Mouse (Mus musculus): ENCODE results near the gene Ptprk. TPM values are rescaled to one million over a fixed set of nuclear protein-coding genes. Genes with fewer than 3 reads are reported as not detected.

Ptprk gene
- polyA plus RNA-seq, 1 experiment from 2014 or later, result 7.1 TPM

DNA sequence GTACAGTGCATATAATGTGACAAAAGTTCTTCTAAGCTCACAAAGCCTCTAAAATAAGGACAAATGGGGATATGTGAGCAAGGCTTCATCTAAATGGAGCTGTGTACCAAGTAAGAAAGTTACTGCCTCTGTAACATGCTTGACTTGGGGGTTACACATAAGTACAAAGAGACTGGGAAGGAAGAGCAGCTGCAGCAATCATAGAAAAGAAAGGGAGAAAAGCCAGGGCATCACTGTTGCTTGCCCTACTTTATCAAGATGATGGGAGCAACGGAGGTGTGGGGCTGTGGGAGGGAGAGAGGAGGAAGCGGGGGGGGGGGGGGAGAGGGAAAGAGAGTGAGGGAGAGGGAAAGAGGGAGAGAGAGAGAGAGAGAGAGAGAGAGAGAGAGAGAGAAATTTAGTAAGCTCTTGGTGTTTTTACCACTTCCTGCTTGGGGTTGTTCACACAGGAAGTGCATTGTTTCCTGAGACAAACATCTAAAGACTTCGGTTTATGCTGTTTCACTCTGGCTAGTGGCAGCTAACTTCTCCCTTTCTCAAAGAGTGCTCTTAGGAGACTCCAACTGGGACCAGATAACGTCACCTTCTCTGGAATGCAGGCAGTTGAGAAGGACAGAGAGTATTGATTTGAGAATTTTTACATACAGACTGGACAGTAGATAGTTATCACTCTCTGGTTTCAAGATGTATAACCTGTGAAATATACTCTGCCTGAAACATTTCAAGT, 519.1 kb downstream of the Ptprk start:
- H3K4me2 ChIP-seq, result no peak overlapping the region
- no peaks in the 10 kb centered on the region for H3K9me3 ChIP-seq (replicated peaks)
- no peak overlapping the region for H3K9ac ChIP-seq
- H3K27ac ChIP-seq, result no peak overlapping the region; the same call in 1 of the 2 replicates
- no peaks in the 10 kb centered on the region for H3K36me3 ChIP-seq
- WGBS (ENCODE audit: insufficient replicate concordance), result 22% methylated on average over 3 of the region's 4 CpGs
- peaks cover 22% of the 10 kb centered on the region for H3K4me1 ChIP-seq
- no peak overlapping the region for H3K4me3 ChIP-seq
- peak; percentile 31; the same call in 1 of the 2 replicates for ATAC-seq
- no peaks in the 10 kb centered on the region for H3K27me3 ChIP-seq (replicated peaks)

DNA sequence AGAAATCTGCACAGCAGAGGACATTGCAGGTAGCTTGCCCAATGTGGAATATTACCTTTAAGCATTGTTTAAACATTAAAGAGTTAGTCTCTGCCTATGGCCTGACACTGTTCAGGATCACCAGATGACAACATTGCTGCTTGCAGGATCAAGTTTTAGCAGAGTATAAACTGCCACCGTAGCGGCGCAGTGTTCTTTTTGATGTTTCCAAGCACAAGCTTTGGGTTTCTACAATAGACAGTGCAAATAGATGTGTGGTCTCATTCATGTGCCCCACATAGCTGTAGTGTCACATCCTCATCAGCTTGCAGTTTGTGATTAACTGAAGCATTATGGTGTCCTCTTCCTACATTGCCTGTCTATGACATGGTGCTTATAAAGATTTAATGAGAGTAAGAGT, 522.3 kb downstream of the Ptprk start:
- no peak overlapping the region for H3K4me3 ChIP-seq
- H3K9me3 ChIP-seq (replicated peaks), result no peaks in the 10 kb centered on the region
- peaks cover 8% of the 10 kb centered on the region; the same call in 1 of the 2 replicates for H3K4me1 ChIP-seq
- no peak overlapping the region for H3K9ac ChIP-seq
- H3K27ac ChIP-seq, result no peak overlapping the region
- WGBS (ENCODE audit: insufficient replicate concordance), result 88% methylated on average over 3 of the region's 3 CpGs
- ATAC-seq, result no peak
- H3K36me3 ChIP-seq, result no peaks in the 10 kb centered on the region
- no peaks in the 10 kb centered on the region for H3K27me3 ChIP-seq (replicated peaks)
- H3K4me2 ChIP-seq, result no peak overlapping the region

DNA sequence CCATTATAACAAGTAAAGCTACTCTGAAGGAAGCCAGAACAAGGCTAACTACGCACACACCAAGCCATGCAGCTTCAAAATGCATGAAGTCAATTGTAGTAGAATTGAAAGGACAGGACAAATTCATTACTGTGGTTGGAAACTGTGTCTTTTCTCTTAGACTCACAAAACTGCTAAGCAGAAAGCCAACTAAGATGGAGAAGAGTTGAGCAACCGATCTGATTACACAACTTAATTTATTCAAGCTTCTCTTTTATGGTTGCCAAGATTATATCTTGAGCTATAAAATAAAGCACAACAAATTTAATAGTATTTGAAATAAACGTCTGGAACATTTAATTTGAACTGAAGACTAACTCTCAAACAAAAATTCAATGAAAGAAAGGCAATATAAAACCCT, 534.5 kb downstream of the Ptprk start:
- no peaks in the 10 kb centered on the region for H3K9me3 ChIP-seq (replicated peaks)
- H3K4me3 ChIP-seq, result no peak overlapping the region
- H3K9ac ChIP-seq, result no peak overlapping the region
- H3K36me3 ChIP-seq, result no peaks in the 10 kb centered on the region
- no peak overlapping the region for H3K27ac ChIP-seq
- H3K4me1 ChIP-seq, result no peaks in the 10 kb centered on the region
- H3K4me2 ChIP-seq, result no peak overlapping the region
- WGBS (ENCODE audit: insufficient replicate concordance), result 60% methylated on average over 3 of the region's 3 CpGs
- ATAC-seq, result no peak
- H3K27me3 ChIP-seq (replicated peaks), result no peaks in the 10 kb centered on the region

DNA sequence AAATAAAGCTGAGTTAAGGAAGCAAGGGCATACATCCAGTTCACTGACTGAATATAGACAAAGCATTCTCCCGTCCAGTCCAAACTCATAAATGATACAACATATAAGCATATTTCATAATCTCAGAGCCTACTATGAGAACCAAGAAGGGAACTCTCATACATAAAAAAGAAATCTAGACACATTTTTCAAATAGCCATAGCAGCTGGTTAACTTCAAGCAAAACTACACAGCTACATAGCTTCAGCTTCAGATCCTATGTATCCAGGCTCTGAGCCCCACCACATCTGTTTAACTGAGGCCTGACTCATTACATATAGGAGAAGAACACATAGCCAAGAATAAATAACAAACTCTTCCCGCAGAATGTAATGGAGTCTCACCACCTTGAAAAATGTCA, 539.8 kb downstream of the Ptprk start:
- Histone ChIP-seq H3K9ac (no peak overlapping the region), H3K4me1 (no peaks in the 10 kb centered on the region), H3K9me3 (replicated peaks) (no peaks in the 10 kb centered on the region), H3K27me3 (replicated peaks) (no peaks in the 10 kb centered on the region), H3K4me3 (no peak overlapping the region), H3K4me2 (no peak overlapping the region), H3K27ac (no peak overlapping the region), H3K36me3 (no peaks in the 10 kb centered on the region)
- WGBS (ENCODE audit: insufficient replicate concordance), result 70% methylated on average over 2 of the region's 2 CpGs
- ATAC-seq, result no peak

DNA sequence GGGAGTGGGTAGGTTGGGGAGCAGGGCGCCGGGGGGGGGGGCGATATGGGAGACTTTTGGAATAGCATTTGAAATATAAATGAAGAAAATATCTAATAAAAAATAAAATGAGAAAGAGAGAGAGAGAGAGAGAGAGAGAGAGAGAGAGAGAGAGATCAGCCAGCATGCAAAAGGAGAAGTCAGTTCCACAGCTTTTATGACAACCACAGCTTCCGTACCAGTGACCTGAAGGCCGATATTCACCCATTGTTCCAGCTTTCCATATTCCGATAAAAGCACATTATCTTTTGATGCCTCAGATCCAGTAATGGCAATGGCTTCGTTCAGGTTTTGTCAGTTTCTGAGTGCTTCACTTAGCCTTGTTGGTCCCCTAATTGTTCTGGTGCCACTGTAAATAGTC, 542.6 kb downstream of the Ptprk start:
- Histone ChIP-seq H3K27ac (no peak overlapping the region), H3K4me3 (no peak overlapping the region), H3K36me3 (no peaks in the 10 kb centered on the region), H3K27me3 (replicated peaks) (no peaks in the 10 kb centered on the region), H3K4me1 (no peaks in the 10 kb centered on the region), H3K9ac (no peak overlapping the region), H3K9me3 (replicated peaks) (no peaks in the 10 kb centered on the region), H3K4me2 (no peak overlapping the region)
- 76% methylated on average over 7 of the region's 7 CpGs for WGBS (ENCODE audit: insufficient replicate concordance)
- no peak for ATAC-seq

DNA sequence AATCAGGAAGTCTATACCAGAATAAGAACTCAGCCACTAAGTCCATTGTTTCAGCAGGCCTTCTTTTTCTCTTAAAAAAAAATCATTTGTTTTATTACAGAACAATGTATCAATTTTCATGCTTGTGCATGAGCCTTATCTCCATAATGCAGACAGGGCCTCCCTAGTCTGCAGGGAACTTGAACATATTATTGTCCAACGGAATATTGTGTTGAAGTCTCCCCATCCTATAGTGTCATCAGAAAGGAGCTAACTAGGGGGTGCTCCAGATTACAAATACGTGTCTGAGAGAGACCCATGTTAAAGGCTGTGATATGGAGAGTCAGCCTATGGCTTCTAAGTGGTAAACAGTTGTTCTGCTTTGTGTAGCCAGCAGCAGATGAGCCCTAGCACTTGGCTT, 543.4 kb downstream of the Ptprk start:
- no peaks in the 10 kb centered on the region for H3K27me3 ChIP-seq (replicated peaks)
- ATAC-seq, result 0 out of 2 replicates have a peak, but pooled peaks have one; percentile 24

DNA sequence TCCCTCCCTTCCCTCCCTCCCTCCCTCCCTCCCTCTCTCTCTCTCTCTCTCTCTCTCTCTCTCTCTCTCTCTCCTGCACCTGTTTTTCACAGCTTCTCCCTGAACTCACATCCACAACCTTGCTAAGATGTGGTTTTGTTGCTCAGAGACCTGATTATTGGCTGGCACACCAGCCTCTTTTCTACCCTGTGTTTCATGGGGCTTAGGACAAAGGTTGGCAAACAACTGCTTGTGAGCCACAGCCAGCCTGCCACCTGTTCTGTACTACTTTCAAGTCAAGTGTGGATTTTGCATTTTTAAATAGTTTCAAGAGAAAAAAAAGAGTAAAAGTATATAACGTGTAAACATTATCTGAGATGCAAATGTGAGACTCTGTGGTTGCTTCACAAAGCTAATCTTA, 544.8 kb downstream of the Ptprk start:
- Histone ChIP-seq H3K27me3 (replicated peaks) (no peaks in the 10 kb centered on the region), H3K4me3 (no peak overlapping the region), H3K36me3 (no peaks in the 10 kb centered on the region), H3K27ac (no peak overlapping the region), H3K9me3 (replicated peaks) (no peaks in the 10 kb centered on the region), H3K9ac (no peak overlapping the region), H3K4me1 (no peaks in the 10 kb centered on the region), H3K4me2 (no peak overlapping the region)
- ATAC-seq, result no peak
- WGBS (ENCODE audit: insufficient replicate concordance), result 87% methylated on average over 1 of the region's 1 CpGs

More for the DNA sequence above, 543.4 kb downstream of the Ptprk start:
- Histone ChIP-seq H3K4me2 (no peak overlapping the region), H3K36me3 (no peaks in the 10 kb centered on the region), H3K9ac (no peak overlapping the region), H3K9me3 (replicated peaks) (no peaks in the 10 kb centered on the region), H3K27ac (no peak overlapping the region), H3K4me3 (no peak overlapping the region), H3K4me1 (no peaks in the 10 kb centered on the region)
- 43% methylated on average over 2 of the region's 2 CpGs for WGBS (ENCODE audit: insufficient replicate concordance)

DNA sequence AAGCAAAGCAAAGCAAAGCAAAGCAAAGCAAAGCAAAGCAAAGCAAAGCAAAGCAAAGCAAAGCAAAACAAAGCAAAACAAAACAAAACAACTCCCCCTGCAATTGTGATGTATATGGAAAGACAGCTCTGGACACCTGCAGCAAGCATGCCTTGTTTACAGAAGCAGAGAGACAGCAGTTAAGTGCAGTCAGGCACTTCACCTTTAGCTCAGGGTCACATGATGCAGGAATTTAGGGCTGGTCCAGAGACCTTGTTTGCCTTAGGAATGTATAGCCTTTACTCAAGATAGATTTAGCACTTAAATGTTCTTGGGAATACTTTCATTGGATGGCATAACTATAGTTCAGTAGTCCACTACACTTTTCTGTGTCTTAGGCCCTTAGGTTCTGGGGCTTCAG, 561.5 kb downstream of the Ptprk start:
- no peaks in the 10 kb centered on the region for H3K4me1 ChIP-seq
- no peak for ATAC-seq

DNA sequence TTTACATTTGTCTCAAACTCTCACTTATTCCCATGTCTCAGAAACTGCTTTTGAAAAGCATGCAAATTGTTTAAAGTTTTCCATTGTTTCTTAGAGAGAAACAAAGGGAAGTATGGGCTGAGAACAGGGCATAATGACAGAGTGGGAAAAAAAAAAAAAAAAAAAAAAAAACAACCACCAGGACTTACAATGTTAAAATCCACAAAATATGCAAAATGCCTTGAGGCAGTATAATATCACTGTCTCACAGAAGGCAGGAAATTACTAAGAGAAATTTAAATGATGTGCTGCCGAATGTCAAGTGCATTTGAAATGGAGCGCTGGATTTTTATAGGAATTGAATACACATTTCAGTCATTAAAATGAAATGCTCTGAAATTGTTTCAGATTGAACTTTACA, 567.3 kb downstream of the Ptprk start:
- no peaks in the 10 kb centered on the region for H3K36me3 ChIP-seq
- H3K4me2 ChIP-seq, result no peak overlapping the region
- H3K4me3 ChIP-seq, result no peak overlapping the region
- no peak overlapping the region for H3K9ac ChIP-seq
- H3K4me1 ChIP-seq, result no peaks in the 10 kb centered on the region
- H3K9me3 ChIP-seq (replicated peaks), result no peaks in the 10 kb centered on the region
- no peak overlapping the region for H3K27ac ChIP-seq
- WGBS (ENCODE audit: insufficient replicate concordance), result 80% methylated on average over 2 of the region's 2 CpGs
- no peak for ATAC-seq
- no peaks in the 10 kb centered on the region for H3K27me3 ChIP-seq (replicated peaks)

More for the DNA sequence above, 561.5 kb downstream of the Ptprk start:
- Histone ChIP-seq H3K9ac (no peak overlapping the region), H3K36me3 (no peaks in the 10 kb centered on the region), H3K9me3 (replicated peaks) (no peaks in the 10 kb centered on the region), H3K4me2 (no peak overlapping the region), H3K4me3 (no peak overlapping the region), H3K27me3 (replicated peaks) (no peaks in the 10 kb centered on the region), H3K27ac (no peak overlapping the region)

Small RNAs within 50 kb of the gene (microRNA-seq; reads per million reads assigned to microRNA genes)
- not detected for gene Gm22370

Data from liver, embryonic 12.5 days (tissue).